Mouse (Mus musculus) stomach, embryonic 15.5 days (tissue): ENCODE measurements around the gene Tmem80. TPM values are rescaled to one million over a fixed set of nuclear protein-coding genes. Genes with fewer than 3 reads are reported as not detected.

Source experiments
- ATAC-seq: fragments of 200-750 bp; cut with Nextera tagmentation; 2 replicates; pipeline ENCODE4 v1.8.0; 2017; ENCODE audit warnings: low read depth, moderate number of reproducible peaks, moderate TSS enrichment; ENCODE audit not compliant: insufficient read depth, low FRiP score
- H3K27ac ChIP-seq: fragments of 300-500 bp; sonication (generic); 2 replicates; pipeline ENCODE4 v1.5.1; 2015; ENCODE audit warnings: mild to moderate bottlenecking, inconsistent platforms
- H3K27me3 ChIP-seq: fragments of 300-500 bp; sonication (generic); replicated peaks from 2 replicates; pipeline ENCODE4 v1.6.1; 2015; ENCODE audit warnings: inconsistent platforms
- H3K36me3 ChIP-seq: fragments of 300-500 bp; sonication (generic); 2 replicates; pipeline ENCODE4 v1.6.1; 2015; ENCODE audit warnings: inconsistent platforms
- H3K4me1 ChIP-seq: fragments of 300-500 bp; sonication (generic); 2 replicates; pipeline ENCODE4 v1.6.1; 2015; ENCODE audit warnings: inconsistent platforms
- H3K4me2 ChIP-seq: fragments of 300-500 bp; sonication (generic); 2 replicates; pipeline ENCODE4 v1.6.1; 2015; ENCODE audit warnings: mild to moderate bottlenecking, inconsistent platforms
- H3K4me3 ChIP-seq: fragments of 300-500 bp; sonication (generic); replicated peaks from 2 replicates; pipeline ENCODE4 v1.5.1; 2015; ENCODE audit warnings: inconsistent platforms
- H3K9ac ChIP-seq: fragments of 300-500 bp; sonication (generic); 2 replicates; pipeline ENCODE4 v1.6.1; 2015; ENCODE audit warnings: inconsistent platforms
- H3K9me3 ChIP-seq: fragments of 300-500 bp; sonication (generic); 2 replicates; pipeline ENCODE4 v1.6.1; 2016; ENCODE audit warnings: inconsistent platforms
- WGBS: fragments of 180-500 bp; shearing (Covaris S2); methylation state at CpG from one replicate; pipeline ENCODE4 v1.1.7; 2015; 5-methylcytosine and 5-hydroxymethylcytosine counted together
- polyA plus RNA-seq: library from polyadenylated mRNA; unstranded; fragments of >200 nt; fragmentation: Nextera tagmentation; extraction: Ambion mirVana; gene quantifications from 2 replicates; pipeline ENCODE4 v1.2.1, GENCODE M21; 2015

Gene Tmem80
- polyA plus RNA-seq, 1 experiment from 2014 or later: 39.3 TPM

GRCm38 (mm10) chr7:141363752-141364125 is 36.2 kb downstream of the Tmem80 start:
- H3K36me3 ChIP-seq: no peaks in the 10 kb centered on the region
- 65% methylated on average over 2 of the region's 2 CpGs for WGBS
- ATAC-seq: no peak

GRCm38 (mm10) chr7:141364349-141365048 is 37.0 kb downstream of the Tmem80 start:
- Histone ChIP-seq H3K27ac (no peak overlapping the region), H3K4me1 (peaks cover 7% of the 10 kb centered on the region; the same call in 1 of the 2 replicates), H3K9ac (no peak overlapping the region), H3K36me3 (no peaks in the 10 kb centered on the region), H3K4me2 (no peak overlapping the region), H3K9me3 (no peaks in the 10 kb centered on the region), H3K4me3 (no peak overlapping the region), H3K27me3 (no peaks in the 10 kb centered on the region)
- 77% methylated on average over 5 of the region's 5 CpGs for WGBS
- peak; percentile 76; the same call in 1 of the 2 replicates for ATAC-seq

More at GRCm38 (mm10) chr7:141363752-141364125, 36.2 kb downstream of the Tmem80 start:
- H3K27ac ChIP-seq: no peak overlapping the region
- H3K4me1 ChIP-seq: peaks cover 7% of the 10 kb centered on the region; the same call in 1 of the 2 replicates
- no peak overlapping the region for H3K4me2 ChIP-seq
- no peak overlapping the region for H3K4me3 ChIP-seq
- H3K27me3 ChIP-seq: no peaks in the 10 kb centered on the region
- no peak overlapping the region for H3K9ac ChIP-seq
- H3K9me3 ChIP-seq: no peaks in the 10 kb centered on the region

- Histone ChIP-seq H3K9me3 (no peaks in the 10 kb centered on the region), H3K36me3 (no peaks in the 10 kb centered on the region), H3K4me1 (peaks cover 7% of the 10 kb centered on the region), H3K4me3 (no peak overlapping the region), H3K4me2 (no peak overlapping the region), H3K27ac (no peak overlapping the region), H3K9ac (no peak overlapping the region), H3K27me3 (no peaks in the 10 kb centered on the region)
- no peak for ATAC-seq
- 63% methylated on average over 3 of the region's 3 CpGs for WGBS
Observed at GRCm38 (mm10) chr7:141365049-141365445, 37.5 kb downstream of the Tmem80 start.

GRCm38 (mm10) chr7:141367358-141367757 is 39.8 kb downstream of the Tmem80 start:
- no peak overlapping the region for H3K27ac ChIP-seq
- H3K9ac ChIP-seq: no peak overlapping the region
- no peaks in the 10 kb centered on the region for H3K9me3 ChIP-seq
- no peak overlapping the region for H3K4me2 ChIP-seq
- no peak overlapping the region for H3K4me3 ChIP-seq
- no peaks in the 10 kb centered on the region for H3K36me3 ChIP-seq
- H3K4me1 ChIP-seq: no peaks in the 10 kb centered on the region; the same call in 1 of the 2 replicates
- no peaks in the 10 kb centered on the region for H3K27me3 ChIP-seq
- no peak for ATAC-seq
- WGBS: 85% methylated on average over 4 of the region's 4 CpGs

- ATAC-seq: no peak
- Histone ChIP-seq H3K27me3 (no peaks in the 10 kb centered on the region), H3K27ac (no peak overlapping the region), H3K36me3 (no peaks in the 10 kb centered on the region), H3K9me3 (no peaks in the 10 kb centered on the region), H3K9ac (no peak overlapping the region), H3K4me1 (no peaks in the 10 kb centered on the region; the same call in 1 of the 2 replicates), H3K4me2 (no peak overlapping the region), H3K4me3 (no peak overlapping the region)
- WGBS: 66% methylated on average over 5 of the region's 5 CpGs
Observed at GRCm38 (mm10) chr7:141369918-141370317, 42.4 kb downstream of the Tmem80 start.

GRCm38 (mm10) chr7:141371942-141372595 is 44.5 kb downstream of the Tmem80 start:
- Histone ChIP-seq H3K9me3 (no peaks in the 10 kb centered on the region), H3K27ac (no peak overlapping the region), H3K4me1 (no peaks in the 10 kb centered on the region; the same call in 1 of the 2 replicates), H3K4me3 (no peak overlapping the region), H3K36me3 (no peaks in the 10 kb centered on the region), H3K9ac (no peak overlapping the region), H3K27me3 (no peaks in the 10 kb centered on the region), H3K4me2 (no peak overlapping the region)
- whole genome bisulfite sequencing: 39% methylated on average over 6 of the region's 6 CpGs
- no peak for ATAC-seq

GRCm38 (mm10) chr7:141373611-141374010 is 46.1 kb downstream of the Tmem80 start:
- H3K36me3 ChIP-seq: no peaks in the 10 kb centered on the region
- H3K9ac ChIP-seq: no peak overlapping the region
- H3K27ac ChIP-seq: no peak overlapping the region
- no peak for ATAC-seq
- H3K4me3 ChIP-seq: no peak overlapping the region
- H3K9me3 ChIP-seq: no peaks in the 10 kb centered on the region
- no peaks in the 10 kb centered on the region; the same call in 1 of the 2 replicates for H3K4me1 ChIP-seq
- WGBS: 77% methylated on average over 6 of the region's 6 CpGs
- H3K27me3 ChIP-seq: no peaks in the 10 kb centered on the region
- no peak overlapping the region for H3K4me2 ChIP-seq

GRCm38 (mm10) chr7:141374399-141374798 is 46.9 kb downstream of the Tmem80 start:
- H3K9me3 ChIP-seq: no peaks in the 10 kb centered on the region
- H3K27me3 ChIP-seq: no peaks in the 10 kb centered on the region
- H3K4me2 ChIP-seq: no peak overlapping the region
- no peaks in the 10 kb centered on the region; the same call in 1 of the 2 replicates for H3K4me1 ChIP-seq
- H3K27ac ChIP-seq: no peak overlapping the region
- no peak overlapping the region for H3K4me3 ChIP-seq
- ATAC-seq: no peak
- no peak overlapping the region for H3K9ac ChIP-seq
- no peaks in the 10 kb centered on the region for H3K36me3 ChIP-seq

- Histone ChIP-seq H3K9me3 (no peaks in the 10 kb centered on the region), H3K36me3 (no peaks in the 10 kb centered on the region), H3K4me1 (no peaks in the 10 kb centered on the region), H3K27me3 (no peaks in the 10 kb centered on the region), H3K27ac (no peak overlapping the region), H3K4me3 (no peak overlapping the region), H3K4me2 (no peak overlapping the region), H3K9ac (no peak overlapping the region)
- ATAC-seq: no peak
- WGBS: 56% methylated on average over 4 of the region's 4 CpGs
Observed at GRCm38 (mm10) chr7:141379584-141379983, 52.0 kb downstream of the Tmem80 start.

GRCm38 (mm10) chr7:141381068-141381835 is 53.7 kb downstream of the Tmem80 start:
- Histone ChIP-seq H3K9ac (no peak overlapping the region), H3K4me1 (no peaks in the 10 kb centered on the region), H3K27me3 (no peaks in the 10 kb centered on the region), H3K4me2 (no peak overlapping the region), H3K27ac (no peak overlapping the region), H3K36me3 (no peaks in the 10 kb centered on the region), H3K9me3 (no peaks in the 10 kb centered on the region), H3K4me3 (no peak overlapping the region)
- no peak for ATAC-seq
- WGBS: 73% methylated on average over 4 of the region's 4 CpGs
